Mouse (Mus musculus): ENCODE data around the gene Pknox1. TPM values are rescaled to one million over a fixed set of nuclear protein-coding genes. Genes with fewer than 3 reads are reported as not detected.

Pknox1 gene
- polyA plus RNA-seq, 1 experiment from 2014 or later: 27.9 TPM

DNA sequence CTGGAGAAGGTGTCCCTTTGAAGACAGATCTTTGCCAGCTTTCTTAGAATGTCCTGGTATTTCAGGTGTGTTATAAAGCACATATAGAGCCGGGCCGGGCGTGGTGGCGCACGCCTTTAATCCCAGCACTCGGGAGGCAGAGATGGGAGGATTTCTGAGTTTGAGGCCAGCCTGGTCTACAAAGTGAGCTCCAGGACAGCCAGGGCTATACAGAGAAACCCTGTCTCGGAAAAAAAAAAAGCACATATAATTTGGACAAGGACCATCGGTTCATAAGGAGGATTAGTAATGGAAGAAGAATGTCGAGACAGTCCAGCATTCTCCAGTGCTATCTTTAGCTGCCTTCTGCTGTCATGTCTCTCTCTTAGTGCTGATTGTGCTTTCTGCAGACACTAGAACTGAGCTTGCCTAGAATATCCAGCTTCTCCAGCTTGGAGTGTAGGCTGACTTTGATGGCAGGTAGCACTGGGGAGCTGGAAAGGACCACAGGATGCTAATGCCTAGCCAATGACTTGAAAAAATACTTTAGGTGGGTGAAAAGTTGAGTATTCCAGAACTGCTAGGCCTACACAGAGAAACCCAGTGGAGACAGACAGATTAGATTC, 5.9 kb downstream of the Pknox1 start:
- WGBS: 92% methylated on average over 9 of the region's 9 CpGs
- Histone ChIP-seq H3K36me3 (replicated peaks; ENCODE audit: control insufficient read depth, insufficient read depth, low read depth, low read length) (no peaks in the 10 kb centered on the region; the same call in 1 of the 2 replicates), H3K4me3 (ENCODE audit: low read depth, low read length) (no peak overlapping the region), H3K4me1 (ENCODE audit: control insufficient read depth, insufficient read depth, low read length) (0 out of 2 replicates have a peak, but pooled peaks cover 4% of the 10 kb centered on the region), H3K9me3 (replicated peaks; ENCODE audit: control insufficient read depth, low read length) (no peaks in the 10 kb centered on the region), H3K27me3 (ENCODE audit: control insufficient read depth, insufficient read depth, low read length) (no peaks in the 10 kb centered on the region), H3K27ac (replicated peaks; ENCODE audit: low read depth, low read length) (no peak overlapping the region), H3K4me2 (ENCODE audit: low read depth, low read length) (no peak overlapping the region), H3K9ac (replicated peaks; ENCODE audit: low read length) (no peak overlapping the region)
- ATAC-seq (replicated peaks; ENCODE audit: insufficient number of reproducible peaks, low FRiP score, low TSS enrichment, low read depth): peak; percentile 81; the same call in 1 of the 2 replicates
- DNase-seq (ENCODE audit: low spot score): peak; percentile 55

GRCm38 (mm10) chr17:31571689-31572088, 7.2 kb downstream of the Pknox1 start:
- Histone ChIP-seq H3K9ac (replicated peaks; ENCODE audit: low read length) (no peak overlapping the region), H3K9me3 (replicated peaks; ENCODE audit: control insufficient read depth, low read length) (no peaks in the 10 kb centered on the region), H3K4me2 (ENCODE audit: low read depth, low read length) (no peak overlapping the region), H3K4me3 (ENCODE audit: low read depth, low read length) (no peak overlapping the region), H3K27ac (replicated peaks; ENCODE audit: low read depth, low read length) (no peak overlapping the region), H3K36me3 (replicated peaks; ENCODE audit: control insufficient read depth, insufficient read depth, low read depth, low read length) (no peaks in the 10 kb centered on the region; the same call in 1 of the 2 replicates), H3K27me3 (ENCODE audit: control insufficient read depth, insufficient read depth, low read length) (no peaks in the 10 kb centered on the region), H3K4me1 (ENCODE audit: control insufficient read depth, insufficient read depth, low read length) (no peaks in the 10 kb centered on the region)
- ATAC-seq (replicated peaks; ENCODE audit: insufficient number of reproducible peaks, low FRiP score, low TSS enrichment, low read depth) (no peak), DNase-seq (ENCODE audit: low spot score) (no peak)
- WGBS: 91% methylated on average over 5 of the region's 5 CpGs

- Histone ChIP-seq H3K4me3 (ENCODE audit: low read depth, low read length) (no peak overlapping the region), H3K27ac (replicated peaks; ENCODE audit: low read depth, low read length) (no peak overlapping the region), H3K27me3 (ENCODE audit: control insufficient read depth, insufficient read depth, low read length) (no peaks in the 10 kb centered on the region), H3K36me3 (replicated peaks; ENCODE audit: control insufficient read depth, insufficient read depth, low read depth, low read length) (no peaks in the 10 kb centered on the region), H3K4me1 (ENCODE audit: control insufficient read depth, insufficient read depth, low read length) (no peaks in the 10 kb centered on the region), H3K9me3 (replicated peaks; ENCODE audit: control insufficient read depth, low read length) (no peaks in the 10 kb centered on the region), H3K9ac (replicated peaks; ENCODE audit: low read length) (no peak overlapping the region), H3K4me2 (ENCODE audit: low read depth, low read length) (no peak overlapping the region)
- ATAC-seq (replicated peaks; ENCODE audit: insufficient number of reproducible peaks, low FRiP score, low TSS enrichment, low read depth) (no peak), DNase-seq (ENCODE audit: low spot score) (no peak)
- WGBS: 75% methylated on average over 7 of the region's 7 CpGs
These were observed 10.1 kb downstream of the Pknox1 start for GRCm38 (mm10) chr17:31574662-31575061.

DNA sequence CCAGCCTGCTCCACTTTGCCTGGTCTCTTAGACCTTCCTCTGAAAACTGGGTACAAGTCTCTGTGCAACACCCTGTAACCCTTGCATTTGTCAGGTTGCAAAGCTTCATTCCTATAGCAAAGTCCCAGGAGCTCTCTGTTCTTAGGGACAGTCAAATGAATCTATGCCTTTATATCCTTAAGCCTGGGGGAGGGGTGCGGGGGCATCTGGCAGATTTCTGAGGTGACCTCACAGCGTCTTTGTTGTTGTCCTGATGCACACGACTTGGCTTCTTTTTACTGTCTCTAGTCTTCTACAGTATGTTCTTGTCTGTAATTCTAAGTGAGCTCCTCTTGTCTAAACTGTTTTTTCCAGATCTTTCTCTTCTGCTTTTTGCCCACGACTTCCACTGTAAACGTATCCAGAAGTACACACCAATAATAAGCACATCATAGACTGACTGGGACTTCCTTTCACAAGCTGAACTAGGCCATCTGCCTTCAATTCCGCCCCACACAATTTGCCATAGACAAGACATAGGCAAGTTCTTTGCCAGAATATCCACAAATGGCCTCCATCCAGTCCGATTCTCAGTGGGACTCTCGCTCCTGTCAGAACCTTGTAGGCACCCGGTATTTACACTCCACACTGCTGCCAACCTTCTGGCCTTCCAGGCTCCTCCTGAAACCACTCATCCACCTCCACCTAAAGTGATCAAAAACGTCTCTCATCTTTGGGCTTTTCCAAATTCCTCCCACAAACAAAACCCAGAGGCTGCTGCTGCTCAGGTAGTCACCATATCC, 12.1 kb downstream of the Pknox1 start:
- no peaks in the 10 kb centered on the region for H3K27me3 ChIP-seq (ENCODE audit: control insufficient read depth, insufficient read depth, low read length)
- WGBS: 86% methylated on average over 10 of the region's 10 CpGs

DNA sequence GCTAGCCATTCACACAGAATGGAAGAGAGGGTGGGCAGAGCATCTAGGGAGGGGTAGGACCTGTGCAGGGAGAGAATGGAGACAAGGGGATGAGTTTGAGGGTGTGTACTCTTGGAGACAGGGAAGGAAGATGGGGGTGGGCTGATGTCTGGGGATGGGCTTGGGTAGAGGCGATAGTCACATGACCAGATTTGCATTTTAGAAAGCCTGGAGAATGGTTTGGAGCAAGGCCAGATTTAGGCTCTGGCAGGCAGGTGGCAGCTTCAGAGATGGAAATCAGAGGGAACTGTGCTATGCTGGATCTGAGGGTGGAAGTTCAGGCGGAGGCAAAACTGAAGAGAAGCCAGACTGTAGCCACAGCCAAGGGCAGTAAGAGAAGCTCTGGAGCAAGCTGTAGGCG, 15.8 kb downstream of the Pknox1 start:
- ATAC-seq (replicated peaks; ENCODE audit: insufficient number of reproducible peaks, low FRiP score, low TSS enrichment, low read depth) (no peak; the same call in 1 of the 2 replicates), DNase-seq (ENCODE audit: low spot score) (no peak)
- no peaks in the 10 kb centered on the region for H3K4me1 ChIP-seq (ENCODE audit: control insufficient read depth, insufficient read depth, low read length)
- no peak overlapping the region for H3K4me2 ChIP-seq (ENCODE audit: low read depth, low read length)
- H3K4me3 ChIP-seq (ENCODE audit: low read depth, low read length): no peak overlapping the region
- H3K9ac ChIP-seq (replicated peaks; ENCODE audit: low read length): no peak overlapping the region
- no peaks in the 10 kb centered on the region for H3K9me3 ChIP-seq (replicated peaks; ENCODE audit: control insufficient read depth, low read length)
- WGBS: 67% methylated on average over 3 of the region's 3 CpGs
- no peaks in the 10 kb centered on the region for H3K27me3 ChIP-seq (ENCODE audit: control insufficient read depth, insufficient read depth, low read length)
- no peaks in the 10 kb centered on the region for H3K36me3 ChIP-seq (replicated peaks; ENCODE audit: control insufficient read depth, insufficient read depth, low read depth, low read length)
- H3K27ac ChIP-seq (replicated peaks; ENCODE audit: low read depth, low read length): no peak overlapping the region

More for the DNA sequence above, 12.1 kb downstream of the Pknox1 start:
- no peaks in the 10 kb centered on the region for H3K36me3 ChIP-seq (replicated peaks; ENCODE audit: control insufficient read depth, insufficient read depth, low read depth, low read length)
- H3K4me3 ChIP-seq (ENCODE audit: low read depth, low read length): no peak overlapping the region
- no peak overlapping the region for H3K27ac ChIP-seq (replicated peaks; ENCODE audit: low read depth, low read length)
- DNase-seq (ENCODE audit: low spot score): no peak
- H3K4me2 ChIP-seq (ENCODE audit: low read depth, low read length): no peak overlapping the region
- no peak overlapping the region for H3K9ac ChIP-seq (replicated peaks; ENCODE audit: low read length)
- no peaks in the 10 kb centered on the region for H3K9me3 ChIP-seq (replicated peaks; ENCODE audit: control insufficient read depth, low read length)
- no peak for ATAC-seq (replicated peaks; ENCODE audit: insufficient number of reproducible peaks, low FRiP score, low TSS enrichment, low read depth)
- no peaks in the 10 kb centered on the region for H3K4me1 ChIP-seq (ENCODE audit: control insufficient read depth, insufficient read depth, low read length)

DNA sequence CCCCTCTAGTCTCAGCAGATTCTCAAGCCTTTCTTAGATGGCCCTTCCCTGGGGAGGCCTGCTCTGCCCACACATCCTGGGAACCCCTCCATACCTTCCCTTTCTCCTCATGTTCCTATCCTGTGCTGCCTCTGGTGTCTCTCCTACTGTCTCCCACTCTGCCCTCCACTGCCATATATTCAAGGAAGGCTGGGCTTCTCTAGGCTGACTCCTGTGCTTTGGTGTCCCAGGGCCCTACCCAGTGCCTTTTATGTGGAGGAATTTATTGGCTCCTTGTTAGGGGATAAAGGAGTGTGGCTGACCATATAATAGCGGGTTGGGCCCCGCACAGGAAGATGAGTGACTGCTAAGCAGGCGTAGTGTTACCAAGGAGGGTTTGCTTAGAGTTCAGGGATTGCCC, 18.7 kb downstream of the Pknox1 start:
- Histone ChIP-seq H3K9me3 (replicated peaks; ENCODE audit: control insufficient read depth, low read length) (no peaks in the 10 kb centered on the region), H3K27me3 (ENCODE audit: control insufficient read depth, insufficient read depth, low read length) (no peaks in the 10 kb centered on the region), H3K9ac (replicated peaks; ENCODE audit: low read length) (no peak overlapping the region), H3K4me3 (ENCODE audit: low read depth, low read length) (no peak overlapping the region), H3K4me2 (ENCODE audit: low read depth, low read length) (no peak overlapping the region), H3K4me1 (ENCODE audit: control insufficient read depth, insufficient read depth, low read length) (no peaks in the 10 kb centered on the region), H3K27ac (replicated peaks; ENCODE audit: low read depth, low read length) (no peak overlapping the region), H3K36me3 (replicated peaks; ENCODE audit: control insufficient read depth, insufficient read depth, low read depth, low read length) (no peaks in the 10 kb centered on the region)
- 69% methylated on average over 3 of the region's 3 CpGs for WGBS
- no peak for ATAC-seq (replicated peaks; ENCODE audit: insufficient number of reproducible peaks, low FRiP score, low TSS enrichment, low read depth)
- DNase-seq (ENCODE audit: low spot score): no peak

DNA sequence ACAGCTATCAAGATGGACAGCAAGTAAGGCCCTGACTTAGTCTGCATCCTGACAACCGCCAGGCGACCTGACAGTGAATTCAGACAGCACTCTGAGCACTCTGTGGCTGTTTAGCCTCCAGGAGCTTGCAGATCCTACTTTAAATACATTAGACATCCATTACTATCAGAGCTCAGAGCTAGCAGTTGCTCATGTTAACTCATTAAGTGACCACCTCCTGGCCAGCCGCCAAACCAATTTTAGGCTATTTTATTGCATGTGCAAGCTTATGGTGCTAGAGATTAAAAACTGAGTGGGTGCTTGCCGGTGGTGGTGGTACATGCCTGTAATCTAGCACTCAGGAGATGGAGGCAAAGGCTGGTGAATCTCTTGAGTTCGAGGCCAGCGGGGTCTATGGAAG, 19.2 kb downstream of the Pknox1 start:
- H3K36me3 ChIP-seq (replicated peaks; ENCODE audit: control insufficient read depth, insufficient read depth, low read depth, low read length): no peaks in the 10 kb centered on the region
- 89% methylated on average over 6 of the region's 6 CpGs for WGBS
- no peak overlapping the region for H3K4me2 ChIP-seq (ENCODE audit: low read depth, low read length)

GRCm38 (mm10) chr17:31588115-31588514, 23.6 kb downstream of the Pknox1 start:
- Histone ChIP-seq H3K36me3 (replicated peaks; ENCODE audit: control insufficient read depth, insufficient read depth, low read depth, low read length) (no peaks in the 10 kb centered on the region; the same call in 1 of the 2 replicates), H3K27ac (replicated peaks; ENCODE audit: low read depth, low read length) (no peak overlapping the region), H3K27me3 (ENCODE audit: control insufficient read depth, insufficient read depth, low read length) (no peaks in the 10 kb centered on the region), H3K4me2 (ENCODE audit: low read depth, low read length) (no peak overlapping the region), H3K4me1 (ENCODE audit: control insufficient read depth, insufficient read depth, low read length) (no peaks in the 10 kb centered on the region), H3K4me3 (ENCODE audit: low read depth, low read length) (no peak overlapping the region), H3K9ac (replicated peaks; ENCODE audit: low read length) (no peak overlapping the region), H3K9me3 (replicated peaks; ENCODE audit: control insufficient read depth, low read length) (no peaks in the 10 kb centered on the region)
- ATAC-seq (replicated peaks; ENCODE audit: insufficient number of reproducible peaks, low FRiP score, low TSS enrichment, low read depth) (no peak), DNase-seq (ENCODE audit: low spot score) (no peak)
- 81% methylated on average over 7 of the region's 7 CpGs for WGBS

More for the DNA sequence above, 19.2 kb downstream of the Pknox1 start:
- no peak overlapping the region for H3K9ac ChIP-seq (replicated peaks; ENCODE audit: low read length)
- H3K27ac ChIP-seq (replicated peaks; ENCODE audit: low read depth, low read length): no peak overlapping the region
- H3K9me3 ChIP-seq (replicated peaks; ENCODE audit: control insufficient read depth, low read length): no peaks in the 10 kb centered on the region
- DNase-seq (ENCODE audit: low spot score) (no peak), ATAC-seq (replicated peaks; ENCODE audit: insufficient number of reproducible peaks, low FRiP score, low TSS enrichment, low read depth) (no peak)
- no peaks in the 10 kb centered on the region for H3K4me1 ChIP-seq (ENCODE audit: control insufficient read depth, insufficient read depth, low read length)
- no peak overlapping the region for H3K4me3 ChIP-seq (ENCODE audit: low read depth, low read length)
- no peaks in the 10 kb centered on the region for H3K27me3 ChIP-seq (ENCODE audit: control insufficient read depth, insufficient read depth, low read length)

Measured in embryonic facial prominence, embryonic 11.5 days (tissue).